Mouse (Mus musculus) lung, postnatal 36 days (tissue): ENCODE results near the gene Tbcb.
"Not testable (repeated sequence)": the region's sequence is repeated elsewhere in the genome, so short reads cannot be mapped to it uniquely, and the experiment has no call there.

Source experiments
- DNase-seq: peaks from one replicate; pipeline ENCODE4 v3.0.0; 2022; ENCODE audit warnings: mixed read lengths

The Tbcb gene

GRCm38 (mm10) chr7:30221433-30221832 lies 10.6 kb downstream of the Tbcb start:
- no peak for DNase-seq

DNA sequence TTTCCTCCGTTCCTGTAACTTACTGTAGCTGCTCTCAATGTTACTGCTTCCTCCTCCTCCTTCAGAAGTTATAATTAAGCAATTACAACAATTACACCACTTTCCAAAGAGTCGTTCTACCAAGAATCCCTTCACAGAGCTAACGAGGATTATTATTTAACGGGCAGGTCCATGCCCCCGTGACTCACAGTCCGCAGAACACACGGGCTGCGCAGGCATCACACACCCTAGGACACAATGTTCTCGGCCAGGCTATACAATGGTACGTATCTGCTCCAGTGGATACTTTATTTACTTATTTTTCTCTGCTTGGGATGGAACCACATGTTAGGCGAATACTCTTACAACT lies 12.1 kb downstream of the Tbcb start:
- peak; percentile 40 for DNase-seq

- peak; percentile 58 for DNase-seq
These were observed 12.6 kb downstream of the Tbcb start for GRCm38 (mm10) chr7:30219293-30220007.

GRCm38 (mm10) chr7:30217277-30217676 lies 14.8 kb downstream of the Tbcb start:
- no peak for DNase-seq

- peak; percentile 87 for DNase-seq
These were observed 15.3 kb downstream of the Tbcb start for GRCm38 (mm10) chr7:30216723-30217151.

- no peak for DNase-seq
These were observed 16.2 kb downstream of the Tbcb start for GRCm38 (mm10) chr7:30215875-30216274.

DNA sequence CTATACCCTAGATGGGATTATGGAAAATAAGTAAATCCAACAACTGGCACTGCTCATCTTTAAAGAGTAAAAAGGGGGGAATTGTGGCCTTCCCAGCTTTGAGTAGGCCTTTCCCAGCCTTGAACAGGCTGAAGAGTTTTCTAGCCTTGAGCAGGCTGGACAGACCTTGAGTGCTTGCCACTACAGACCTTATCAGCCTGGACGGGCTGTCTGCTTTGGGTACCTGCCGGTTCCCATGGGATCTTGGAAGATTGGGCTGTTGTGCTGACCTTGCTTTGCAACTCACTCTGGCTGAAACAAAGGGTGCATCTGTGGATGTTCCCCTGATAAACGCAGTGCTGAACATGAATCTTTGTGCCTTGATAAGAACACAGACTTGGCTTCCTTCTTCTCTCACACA lies 18.2 kb downstream of the Tbcb start:
- no peak for DNase-seq

DNA sequence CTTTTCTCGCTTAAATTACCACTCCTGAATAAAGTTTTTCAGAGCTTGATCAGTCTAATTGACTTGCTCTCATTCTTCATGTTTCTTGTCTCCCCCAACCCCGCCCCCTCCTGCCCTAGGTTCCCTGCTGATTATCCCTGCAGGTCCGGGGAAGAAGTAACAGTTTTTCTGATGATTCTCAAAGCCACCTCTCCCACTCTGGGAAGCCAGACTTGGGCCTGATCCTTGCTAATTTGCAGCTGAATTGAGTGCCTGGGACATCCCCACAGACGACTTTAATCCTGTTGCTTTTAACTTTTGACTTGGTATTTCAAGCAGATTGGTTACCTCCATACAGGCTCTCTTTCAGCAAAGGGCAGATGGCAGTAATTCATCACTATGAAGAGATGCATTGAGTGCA lies 21.0 kb downstream of the Tbcb start:
- DNase-seq, result no peak

- DNase-seq, result not testable (repeated sequence)
These were observed 25.7 kb downstream of the Tbcb start for GRCm38 (mm10) chr7:30206364-30206763.

GRCm38 (mm10) chr7:30205383-30205782 lies 26.7 kb downstream of the Tbcb start:
- peak; percentile 86 for DNase-seq

GRCm38 (mm10) chr7:30204380-30204779 lies 27.7 kb downstream of the Tbcb start:
- no peak for DNase-seq

DNA sequence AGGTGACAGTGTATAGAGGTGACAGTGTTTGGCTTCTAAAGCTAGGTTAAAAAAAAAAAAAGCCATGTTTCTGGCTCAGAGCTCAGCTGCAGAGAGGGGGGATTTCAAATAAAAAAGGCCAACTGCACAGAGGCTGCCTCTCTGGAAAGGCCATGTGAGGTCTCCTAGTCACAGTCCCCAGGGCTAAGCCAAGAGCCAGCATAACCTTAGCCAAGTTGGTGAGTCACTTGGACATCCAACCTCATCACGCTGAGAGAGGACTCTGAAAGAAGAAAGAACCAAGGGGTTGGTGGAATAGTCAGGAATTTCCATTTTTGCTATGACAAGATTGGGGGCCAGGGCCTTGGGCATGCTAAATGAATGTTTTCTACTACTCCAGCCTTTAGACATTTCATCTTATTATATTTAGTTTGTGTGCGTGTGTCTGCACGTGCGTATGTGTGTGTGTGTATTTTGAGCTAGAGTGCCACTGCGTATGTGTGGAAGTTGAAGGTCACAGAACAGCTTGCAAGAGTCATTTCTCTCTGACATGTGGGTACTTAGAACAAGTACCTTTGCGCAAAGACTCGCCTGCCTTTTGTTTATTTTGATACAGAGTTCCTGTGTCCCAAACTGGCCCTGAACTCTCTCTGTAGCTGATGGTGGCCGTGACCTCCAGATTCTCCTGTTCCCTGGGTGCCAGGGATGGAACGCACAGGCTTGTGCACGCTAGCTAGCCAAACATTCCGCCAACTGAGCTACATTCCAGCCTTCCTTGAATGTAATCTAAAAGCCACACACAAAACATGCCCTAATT lies 29.0 kb downstream of the Tbcb start:
- peak; percentile 51 for DNase-seq

DNA sequence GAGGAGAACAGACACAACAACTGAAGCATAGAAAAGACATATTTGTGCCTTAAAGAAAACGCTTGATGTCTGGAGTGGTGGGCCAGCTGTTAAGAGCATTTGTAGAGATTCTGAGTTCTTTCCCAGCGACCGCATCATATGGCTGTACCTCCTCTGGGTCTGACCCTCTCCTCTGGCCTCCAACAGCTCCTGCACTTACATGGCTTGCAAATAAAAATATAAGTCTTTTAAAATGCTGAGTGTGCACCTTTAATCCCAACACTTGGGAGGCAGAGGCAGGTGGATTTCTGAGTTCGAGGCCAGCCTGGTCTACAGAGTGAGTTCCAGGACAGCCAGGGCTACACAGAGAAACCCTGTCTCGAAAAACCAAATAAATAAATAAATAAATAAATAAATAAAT lies 31.4 kb downstream of the Tbcb start:
- DNase-seq, result not testable (repeated sequence)

GRCm38 (mm10) chr7:30200200-30200599 lies 31.9 kb downstream of the Tbcb start:
- no peak for DNase-seq

DNA sequence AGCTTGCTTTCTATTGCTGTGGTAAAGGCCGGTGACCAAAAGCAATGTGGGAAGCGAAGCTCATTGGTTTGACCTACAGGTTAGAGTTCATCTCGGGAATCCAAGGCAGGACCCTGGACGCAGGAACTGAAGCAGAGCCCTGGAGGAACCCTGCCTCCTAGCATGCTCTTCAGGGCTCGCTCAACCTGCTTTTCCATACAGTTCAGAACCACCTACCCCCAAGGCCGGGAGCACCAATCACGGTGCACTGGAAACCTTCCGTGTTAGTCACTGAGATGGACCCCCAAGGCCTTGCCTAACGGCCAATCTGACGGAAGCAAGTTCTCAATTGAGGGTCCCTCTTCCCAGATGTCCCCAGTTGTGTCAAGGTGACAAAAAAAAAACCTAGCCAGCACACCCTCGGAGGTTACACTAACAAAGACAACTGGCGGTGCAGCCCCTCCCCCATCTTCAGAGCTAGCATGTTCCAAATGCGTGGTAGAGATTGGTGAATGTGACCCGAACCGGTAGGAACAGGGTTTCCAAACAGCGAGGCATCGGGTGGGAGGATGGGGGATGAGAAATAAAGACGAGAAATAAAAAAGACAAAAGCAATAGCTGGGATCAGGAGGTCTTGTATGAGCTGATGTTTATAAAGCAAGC lies 32.5 kb downstream of the Tbcb start:
- DNase-seq, result no peak

DNA sequence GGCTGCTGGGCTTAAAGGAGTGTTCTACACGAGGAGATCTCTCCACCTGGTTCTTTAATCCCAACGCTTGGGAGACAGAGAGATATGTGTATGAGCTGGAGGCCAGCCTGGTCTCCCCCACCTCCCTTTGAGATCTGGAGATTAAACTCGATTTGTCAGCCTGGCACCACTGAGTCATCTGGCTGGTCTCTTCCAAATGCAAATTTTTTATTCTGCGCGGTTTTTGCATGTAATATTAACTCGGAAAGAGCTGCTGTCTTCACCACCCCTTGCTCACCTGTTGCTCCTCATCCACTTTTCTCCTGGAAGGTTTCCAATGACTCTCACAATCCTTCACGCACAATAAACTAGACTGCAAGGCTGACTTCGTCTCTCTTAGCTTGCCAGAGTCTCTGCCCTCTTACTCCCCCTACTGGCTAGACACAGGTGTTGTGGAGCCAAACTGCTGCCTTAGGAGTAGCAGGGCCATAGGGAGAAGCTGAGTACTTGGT lies 33.5 kb downstream of the Tbcb start, which contains the start of gene Capns1:
Gene Capns1 (minus strand): TSS at position 331 of the 491 bp plus-strand sequence.
- peak; percentile 76 for DNase-seq

DNA sequence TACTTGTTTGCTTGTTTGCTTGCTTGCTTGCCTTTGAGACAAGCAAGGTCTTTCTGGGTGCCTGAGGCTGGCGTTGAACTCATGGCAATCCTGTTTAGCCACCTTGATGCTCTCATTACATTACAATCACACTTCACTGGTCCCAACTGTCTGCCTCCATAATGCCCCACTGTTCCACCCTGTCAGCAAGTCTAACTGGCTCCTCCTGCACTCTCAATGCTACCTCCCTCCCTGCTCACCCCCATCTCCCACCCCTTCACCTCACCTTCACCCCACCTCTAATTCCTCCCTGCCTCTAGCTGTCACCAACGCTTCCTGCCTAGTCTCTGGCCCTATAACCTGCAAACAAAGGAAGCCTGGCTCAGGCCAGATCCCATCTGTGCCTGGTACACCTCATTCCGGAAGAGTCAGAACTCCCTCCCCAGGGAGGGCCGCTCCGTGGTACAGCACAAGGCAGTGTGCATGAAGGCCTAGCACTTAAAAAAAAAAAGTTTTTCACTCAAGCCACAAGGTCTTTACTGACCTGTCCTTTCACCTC lies 34.4 kb downstream of the Tbcb start:
- no peak for DNase-seq

DNA sequence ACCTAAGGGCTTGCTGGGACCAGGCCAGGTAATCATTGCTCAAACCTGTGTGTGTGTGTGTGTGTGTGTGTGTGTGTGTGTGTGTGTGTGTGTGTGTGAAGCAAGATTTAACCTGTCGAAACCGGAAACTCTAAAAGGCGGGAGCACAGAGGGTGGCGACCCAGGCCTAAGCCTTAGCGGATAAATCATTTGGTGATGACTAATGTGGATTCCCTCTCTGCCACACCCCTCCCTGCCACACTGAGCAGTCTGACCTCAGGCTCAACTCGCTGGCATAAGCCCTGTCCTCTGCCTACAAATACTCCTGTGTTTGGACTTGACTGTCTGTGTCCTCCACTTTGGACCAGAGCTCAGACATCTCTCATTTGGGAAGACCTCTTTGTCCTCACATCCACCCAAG lies 35.9 kb downstream of the Tbcb start:
- DNase-seq, result no peak

GRCm38 (mm10) chr7:30195461-30195860 lies 36.6 kb downstream of the Tbcb start:
- no peak for DNase-seq

GRCm38 (mm10) chr7:30194884-30195283 lies 37.2 kb downstream of the Tbcb start:
- peak; percentile 98 for DNase-seq

DNA sequence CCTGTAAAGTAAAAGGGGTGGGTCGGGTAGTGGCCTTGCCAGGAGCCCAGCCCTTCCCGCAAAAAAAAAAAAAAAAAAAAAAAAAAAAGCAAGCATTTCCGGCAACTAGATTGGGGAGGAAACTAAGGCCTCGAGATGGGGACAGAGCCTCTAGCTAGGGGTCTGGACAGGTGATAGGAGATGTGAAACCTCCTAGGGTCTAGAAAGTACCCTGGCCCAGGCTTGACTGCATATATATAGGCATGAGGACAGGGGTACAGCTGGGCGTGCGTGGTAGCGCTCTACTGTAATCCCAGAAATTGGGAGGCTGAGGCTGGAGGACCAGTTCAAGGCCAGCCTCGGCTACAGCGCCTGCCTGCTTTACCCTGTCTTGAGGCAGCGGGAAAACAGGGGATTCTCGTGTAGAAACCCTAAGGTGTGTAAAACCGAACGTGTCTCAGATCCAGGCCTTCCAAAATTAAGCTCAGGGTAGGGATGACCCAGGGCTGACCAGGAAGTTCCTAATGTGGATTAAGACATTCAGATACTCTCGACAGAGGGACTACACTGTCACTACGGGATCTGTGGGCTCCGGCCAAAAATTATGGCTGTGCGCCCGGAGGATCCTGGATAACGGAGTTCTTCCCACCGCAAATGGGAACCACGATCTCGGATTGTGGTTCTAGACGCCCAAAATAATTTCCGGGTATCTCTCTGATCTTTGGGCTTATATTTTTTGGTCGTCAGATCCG lies 37.8 kb downstream of the Tbcb start:
- no peak for DNase-seq

DNA sequence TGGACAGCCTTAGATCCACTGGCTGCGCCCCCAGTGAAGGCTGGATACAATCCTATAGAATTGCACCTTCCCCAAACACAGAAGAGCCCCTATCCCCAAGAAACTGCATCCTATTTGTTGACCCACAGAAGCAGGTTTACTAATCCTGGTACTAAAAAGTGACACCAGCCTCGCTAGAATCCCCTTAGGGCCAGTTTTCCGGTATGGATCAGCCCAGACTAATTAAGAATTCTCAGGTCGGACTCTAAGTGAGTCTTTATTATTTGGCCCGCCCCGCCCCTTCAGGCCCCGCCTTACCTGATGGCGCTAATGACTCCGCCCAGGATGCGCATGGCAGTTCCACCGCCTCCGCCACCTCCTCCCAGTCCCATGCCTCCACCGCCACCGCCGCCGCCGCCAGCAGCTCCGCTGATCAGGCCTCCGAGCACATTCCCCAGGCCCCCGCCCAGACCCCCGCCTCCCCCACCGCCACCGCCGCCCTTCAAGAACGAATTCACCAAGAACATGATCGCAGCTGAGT lies 38.4 kb downstream of the Tbcb start:
- DNase-seq, result peak; percentile 93
